ENCODE assay signal across 8 mouse cellular contexts in the genomic region with DNA sequence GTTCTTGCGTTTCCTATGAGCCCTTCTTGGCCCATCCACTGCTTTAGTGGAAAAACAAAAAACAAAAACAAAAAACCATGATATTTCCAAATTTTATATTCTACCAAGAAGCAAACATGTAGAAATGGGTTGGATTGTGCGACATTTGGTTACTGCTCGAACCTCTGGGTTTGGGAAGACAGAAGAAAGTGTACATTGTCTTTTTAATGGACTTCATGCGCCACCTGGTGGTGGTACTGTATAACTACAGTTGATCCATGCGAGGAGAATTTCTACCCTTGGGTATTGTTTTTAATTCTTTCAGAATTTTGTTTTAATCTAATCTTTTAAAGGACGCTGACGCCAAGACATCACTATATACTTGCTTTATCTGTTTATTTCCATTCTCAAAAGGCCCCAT.
A peak's percentile ranks its signal among the peaks of the same experiment; 100 is the strongest.
DNase-seq lines count a peak whose midpoint lies in the region; ATAC-seq and TF ChIP-seq lines count a peak whose summit lies in the region.
"Had no signal": no experiment of that assay in that cellular context is flagged by ENCODE, and none has a peak within 500 bp of the region (broad histone marks: within the 10 kb centered on the region; RNA-seq: fewer than 3 reads in every experiment).

No protein-coding gene starts in this region.

- H3K4me2 ChIP-seq in liver, embryonic 11.5 days, result no peak overlapping the region
- no peak overlapping the region for H3K4me2 ChIP-seq in forebrain, embryonic 15.5 days (replicated peaks)
- H3K4me2 ChIP-seq in limb, embryonic 14.5 days (replicated peaks; ENCODE audit: low read depth, low read length, severe bottlenecking), result no peak overlapping the region
- H3K4me2 ChIP-seq: midbrain, embryonic 12.5 days had no signal

- no peaks in the 10 kb centered on the region for H3K27me3 ChIP-seq in liver, adult 2 months (ENCODE audit: control insufficient read depth, insufficient read depth, low read length)
- no peaks in the 10 kb centered on the region for H3K27me3 ChIP-seq in liver, embryonic 11.5 days (replicated peaks; ENCODE audit: control insufficient read depth, insufficient read depth, low read length)
- H3K27me3 ChIP-seq in forebrain, embryonic 15.5 days, result no peaks in the 10 kb centered on the region
- no peaks in the 10 kb centered on the region for H3K27me3 ChIP-seq in limb, embryonic 14.5 days (ENCODE audit: control insufficient read depth, insufficient read depth, low read length)

- DNase-seq in liver, adult 2 months (ENCODE audit: extremely low read depth, low read depth, low spot score), result peak; percentile 28
- DNase-seq in liver, embryonic 11.5 days (ENCODE audit: low spot score), result no peak
- DNase-seq in Muller cell, postnatal 12 days (ENCODE audit: inconsistent ontology term), result peak; percentile 23
- DNase-seq in c-Kit-positive CD71-positive TER-119-negative erythroid progenitor cells, embryonic 14.5 days (ENCODE audit: low read depth), result peak; percentile 34
- peak; percentile 87 for DNase-seq in limb, embryonic 14.5 days (ENCODE audit: low spot score)
- peak; percentile 67 for DNase-seq in retina, postnatal 1 day

- no peak for TF ChIP-seq POLR2A in liver, adult 2 months (IDR thresholded peaks at IDR 0.05; ENCODE audit: extremely low read depth, insufficient read depth, low read length)
- TF ChIP-seq POLR2A in limb, embryonic 14.5 days (IDR thresholded peaks at IDR 0.05; ENCODE audit: borderline replicate concordance, extremely low read depth, insufficient read depth, insufficient read length), result no peak

- ATAC-seq in liver, embryonic 11.5 days (replicated peaks; ENCODE audit: low FRiP score), result no peak
- peak; percentile 45; the same call in 1 of the 2 replicates for ATAC-seq in forebrain, embryonic 15.5 days (replicated peaks)
- no peak for ATAC-seq in limb, embryonic 14.5 days (ENCODE audit: low FRiP score, low read depth)

- peak; percentile 16; the same call in 1 of the 2 replicates for TF ChIP-seq CTCF in liver, adult 2 months (IDR thresholded peaks at IDR 0.05; ENCODE audit: low read depth, low read length)

- no peaks in the 10 kb centered on the region for H3K4me1 ChIP-seq in liver, adult 2 months (ENCODE audit: control insufficient read depth, insufficient read depth, low read length)
- H3K4me1 ChIP-seq in liver, embryonic 11.5 days (replicated peaks; ENCODE audit: control insufficient read depth, insufficient read depth, low read length), result no peaks in the 10 kb centered on the region
- peaks cover 11% of the 10 kb centered on the region for H3K4me1 ChIP-seq in forebrain, embryonic 15.5 days
- peaks cover 24% of the 10 kb centered on the region for H3K4me1 ChIP-seq in limb, embryonic 14.5 days (ENCODE audit: control insufficient read depth, insufficient read depth, low read length)

- no peak overlapping the region for H3K27ac ChIP-seq in liver, adult 2 months (replicated peaks; ENCODE audit: insufficient read depth, low read depth, low read length)
- no peak overlapping the region for H3K27ac ChIP-seq in liver, embryonic 11.5 days (ENCODE audit: low read depth, low read length)
- no peak overlapping the region for H3K27ac ChIP-seq in forebrain, embryonic 15.5 days (replicated peaks)
- H3K27ac ChIP-seq in limb, embryonic 14.5 days (replicated peaks; ENCODE audit: low read depth, low read length), result no peak overlapping the region
- H3K27ac ChIP-seq: midbrain, embryonic 12.5 days had no signal

- H3K79me2 ChIP-seq in liver, adult 2 months (ENCODE audit: control insufficient read depth, insufficient read depth, low read length), result no peaks in the 10 kb centered on the region

- H3K36me3 ChIP-seq in liver, adult 2 months (ENCODE audit: control insufficient read depth, insufficient read depth, low read length), result no peaks in the 10 kb centered on the region
- H3K36me3 ChIP-seq in liver, embryonic 11.5 days (ENCODE audit: control insufficient read depth, insufficient read depth, low read length), result no peaks in the 10 kb centered on the region
- no peaks in the 10 kb centered on the region for H3K36me3 ChIP-seq in forebrain, embryonic 15.5 days
- H3K36me3 ChIP-seq in limb, embryonic 14.5 days (ENCODE audit: control insufficient read depth, insufficient read depth, low read length), result no peaks in the 10 kb centered on the region; the same call in 1 of the 2 replicates
- H3K36me3 ChIP-seq: midbrain, embryonic 12.5 days had no signal

- H3K9ac ChIP-seq in liver, adult 2 months (ENCODE audit: low read depth, low read length), result no peak overlapping the region
- H3K9ac ChIP-seq in liver, embryonic 11.5 days (ENCODE audit: low read depth, low read length), result no peak overlapping the region
- no peak overlapping the region for H3K9ac ChIP-seq in forebrain, embryonic 15.5 days (replicated peaks)
- no peak overlapping the region for H3K9ac ChIP-seq in limb, embryonic 14.5 days (ENCODE audit: low read depth, low read length, severe bottlenecking)
- H3K9ac ChIP-seq: midbrain, embryonic 12.5 days had no signal

- WGBS in liver, adult 2 months, result 19% methylated on average over 7 of the region's 7 CpGs
- WGBS in liver, embryonic 11.5 days, result 26% methylated on average over 7 of the region's 7 CpGs
- WGBS in forebrain, embryonic 15.5 days, result 14% methylated on average over 7 of the region's 7 CpGs
- 19% methylated on average over 7 of the region's 7 CpGs for WGBS in limb, embryonic 14.5 days

- H3K9me3 ChIP-seq in liver, embryonic 11.5 days (ENCODE audit: control insufficient read depth, low read length), result no peaks in the 10 kb centered on the region
- H3K9me3 ChIP-seq in forebrain, embryonic 15.5 days, result no peaks in the 10 kb centered on the region
- H3K9me3 ChIP-seq in limb, embryonic 14.5 days (ENCODE audit: control insufficient read depth, low read length), result no peaks in the 10 kb centered on the region
- H3K9me3 ChIP-seq: midbrain, embryonic 12.5 days had no signal

- H3K4me3 ChIP-seq in liver, adult 2 months (ENCODE audit: insufficient read depth, low read depth, low read length), result no peak overlapping the region
- no peak overlapping the region for H3K4me3 ChIP-seq in liver, embryonic 11.5 days (ENCODE audit: low read depth, low read length)
- no peak overlapping the region for H3K4me3 ChIP-seq in forebrain, embryonic 15.5 days
- H3K4me3 ChIP-seq in limb, embryonic 14.5 days (replicated peaks; ENCODE audit: low read length), result no peak overlapping the region
- H3K4me3 ChIP-seq: midbrain, embryonic 12.5 days had no signal
